Mouse (Mus musculus): ENCODE measurements around the gene Mrpl45. TPM values are rescaled to one million over a fixed set of nuclear protein-coding genes. Genes with fewer than 3 reads are reported as not detected.
"Not testable (repeated sequence)": the region's sequence is repeated elsewhere in the genome, so short reads cannot be mapped to it uniquely, and the experiment has no call there.

The Mrpl45 gene
- polyA plus RNA-seq, 1 experiment, result 27.7 TPM

DNA sequence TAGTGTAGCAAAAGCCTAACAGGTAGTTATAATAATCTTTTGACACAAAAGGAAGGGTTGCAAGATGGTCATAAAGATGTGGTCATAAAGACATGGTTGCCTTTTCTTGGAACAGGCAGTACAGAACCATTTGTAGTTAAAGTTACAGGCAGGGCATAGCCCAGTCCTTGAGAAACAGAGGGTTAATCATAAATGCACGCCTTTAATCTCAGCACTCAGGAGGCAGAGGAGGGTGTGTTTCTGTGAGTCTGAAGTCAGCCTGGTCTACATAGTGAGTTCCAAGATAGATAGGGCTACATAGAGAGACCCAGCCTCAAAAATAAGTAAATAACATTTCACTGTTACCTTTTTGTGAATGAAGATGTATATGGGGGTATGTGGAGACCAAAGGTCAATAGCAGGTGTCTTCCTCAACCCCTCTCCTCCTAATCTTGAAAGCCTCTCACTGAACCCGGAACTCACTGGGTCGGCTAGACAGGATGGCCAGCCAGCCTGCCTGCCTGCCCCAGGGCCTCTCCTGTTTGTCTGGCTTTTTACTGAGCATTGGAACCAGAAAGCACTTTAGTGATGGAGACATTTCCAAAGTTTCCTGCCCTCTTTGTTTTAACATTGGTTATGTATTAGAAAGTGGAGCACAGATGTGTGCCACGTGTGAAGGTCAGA lies 37.5 kb downstream of the Mrpl45 start:
- Histone ChIP-seq H3K4me3 (ENCODE audit: insufficient read depth, low read length) (no peak overlapping the region), H3K4me1 (ENCODE audit: control insufficient read depth, insufficient read depth, low read length) (peaks cover 1% of the 10 kb centered on the region; the same call in 1 of the 2 replicates), H3K27ac (ENCODE audit: insufficient read depth, low read length) (no peak overlapping the region)
- no peak for TF ChIP-seq CTCF (IDR thresholded peaks at IDR 0.05; ENCODE audit: extremely low read depth, insufficient read depth, low read length)
- no peak for TF ChIP-seq POLR2A (IDR thresholded peaks at IDR 0.05; ENCODE audit: extremely low read depth, insufficient read depth, low read length)

DNA sequence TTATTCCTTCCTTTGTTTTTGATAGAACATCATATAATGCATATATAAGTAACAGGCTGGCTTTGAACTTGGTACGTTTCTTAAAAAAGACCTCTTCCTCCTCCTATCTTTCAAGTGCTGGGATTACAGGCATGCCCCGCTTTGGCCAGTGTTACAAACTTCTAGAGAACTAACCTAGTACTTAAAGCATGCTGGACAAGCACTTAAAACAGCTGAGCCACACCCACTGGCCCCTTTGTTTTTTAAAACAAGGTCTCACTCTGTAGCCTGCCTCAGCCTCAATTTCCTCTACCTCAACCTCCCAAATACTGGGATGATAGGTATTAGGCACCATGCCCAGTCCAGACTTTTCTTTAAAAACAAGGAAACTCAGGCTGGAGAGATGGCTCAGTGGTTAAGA lies 39.1 kb downstream of the Mrpl45 start:
- TF ChIP-seq CTCF (IDR thresholded peaks at IDR 0.05; ENCODE audit: extremely low read depth, insufficient read depth, low read length), result no peak
- TF ChIP-seq POLR2A (IDR thresholded peaks at IDR 0.05; ENCODE audit: extremely low read depth, insufficient read depth, low read length), result no peak
- Histone ChIP-seq H3K27ac (ENCODE audit: insufficient read depth, low read length) (no peak overlapping the region), H3K4me1 (ENCODE audit: control insufficient read depth, insufficient read depth, low read length) (peaks cover 1% of the 10 kb centered on the region; the same call in 1 of the 2 replicates), H3K4me3 (ENCODE audit: insufficient read depth, low read length) (no peak overlapping the region)

DNA sequence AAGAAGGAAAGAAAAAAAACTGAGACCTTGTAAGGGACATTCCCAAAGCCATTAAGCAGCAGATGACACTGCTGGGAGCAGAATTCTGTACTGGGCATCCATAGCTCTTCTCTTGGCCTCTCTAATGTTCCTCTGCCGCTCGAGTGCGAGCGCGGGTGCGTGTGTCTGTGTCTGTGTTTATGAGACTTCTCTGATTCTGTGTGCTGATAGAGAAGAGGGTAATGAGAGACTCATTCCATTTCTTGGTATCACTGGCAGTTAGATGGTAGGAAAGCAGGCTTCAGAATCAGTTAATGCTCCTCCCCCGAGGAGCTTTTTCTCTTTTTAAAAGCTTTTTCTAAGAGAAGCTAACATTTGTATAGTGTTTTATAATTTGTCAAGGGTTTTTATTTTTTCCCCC lies 39.7 kb downstream of the Mrpl45 start:
- Histone ChIP-seq H3K4me1 (ENCODE audit: control insufficient read depth, insufficient read depth, low read length) (peaks cover 1% of the 10 kb centered on the region; the same call in 1 of the 2 replicates), H3K4me3 (ENCODE audit: insufficient read depth, low read length) (no peak overlapping the region), H3K27ac (ENCODE audit: insufficient read depth, low read length) (no peak overlapping the region)
- TF ChIP-seq CTCF (IDR thresholded peaks at IDR 0.05; ENCODE audit: extremely low read depth, insufficient read depth, low read length) (no peak), POLR2A (IDR thresholded peaks at IDR 0.05; ENCODE audit: extremely low read depth, insufficient read depth, low read length) (no peak)

DNA sequence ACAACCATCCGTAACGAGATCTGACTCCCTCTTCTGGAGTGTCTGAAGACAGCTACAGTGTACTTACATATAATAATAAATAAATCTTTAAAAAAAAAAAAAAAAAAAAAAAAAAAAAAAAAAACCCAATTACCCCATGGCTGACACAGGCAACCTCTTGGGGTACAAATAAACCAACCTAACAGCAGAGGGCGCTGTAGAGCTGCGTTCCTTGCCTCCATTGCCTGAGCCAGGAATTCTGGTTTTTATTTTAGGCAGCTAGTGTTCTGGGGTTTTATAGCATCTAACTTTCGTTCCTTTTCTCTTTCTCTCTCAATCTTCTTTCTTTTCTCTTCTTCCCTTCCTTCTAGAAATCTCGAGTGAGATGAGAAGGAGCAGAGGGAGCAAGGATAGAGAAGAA lies 42.1 kb downstream of the Mrpl45 start:
- TF ChIP-seq CTCF (IDR thresholded peaks at IDR 0.05; ENCODE audit: extremely low read depth, insufficient read depth, low read length), result peak; percentile 89
- not testable (repeated sequence) for H3K4me1 ChIP-seq (ENCODE audit: control insufficient read depth, insufficient read depth, low read length)

DNA sequence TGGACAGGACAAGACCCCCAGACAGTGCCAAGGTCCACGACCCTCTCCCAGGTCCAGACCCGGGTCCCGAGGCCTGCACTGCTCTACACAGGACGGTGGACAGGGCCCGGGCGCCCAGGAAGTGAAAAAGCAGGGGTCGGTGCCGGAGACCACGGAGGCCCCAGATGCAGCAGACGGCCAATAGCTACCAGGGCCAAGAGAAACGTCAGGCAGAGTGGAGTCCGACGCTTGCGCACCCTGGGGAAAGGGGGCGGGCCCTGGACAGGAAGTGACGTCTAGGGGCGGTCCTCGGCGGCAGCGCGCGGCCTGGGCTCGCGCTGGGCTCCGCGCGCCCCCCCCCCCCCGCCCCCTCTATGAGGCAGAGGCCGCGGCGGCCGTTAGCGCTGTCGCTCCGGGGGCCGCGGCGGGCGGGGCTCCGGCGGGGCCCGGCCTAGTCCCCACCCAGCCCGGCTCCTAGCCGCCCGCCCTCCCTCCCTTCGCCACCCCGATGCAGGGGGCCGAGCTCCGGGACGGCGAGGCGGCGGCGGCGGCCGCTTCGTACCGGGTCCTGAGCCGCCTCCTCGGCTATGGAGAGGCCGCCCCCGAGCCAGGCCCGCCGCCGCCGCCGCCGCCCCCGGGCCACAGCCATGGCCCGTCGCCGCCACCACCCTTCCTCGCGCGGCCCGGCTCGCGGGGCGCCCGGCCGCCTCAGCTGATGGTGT lies 46.6 kb downstream of the Mrpl45 start, which contains the start of gene Socs7:
Socs7 (plus strand) TSS at position 604 of the 701 bp plus-strand sequence.
- Histone ChIP-seq H3K4me3 (ENCODE audit: insufficient read depth, low read length) (peak within 1 kb of the TSS; percentile 96), H3K4me1 (ENCODE audit: control insufficient read depth, insufficient read depth, low read length) (peaks cover 4% of the 10 kb centered on the region; the same call in 1 of the 2 replicates), H3K27ac (ENCODE audit: insufficient read depth, low read length) (peak within 1 kb of the TSS; percentile 96)
- no peak for TF ChIP-seq CTCF (IDR thresholded peaks at IDR 0.05; ENCODE audit: extremely low read depth, insufficient read depth, low read length)
- peak; percentile 88 for TF ChIP-seq POLR2A (IDR thresholded peaks at IDR 0.05; ENCODE audit: extremely low read depth, insufficient read depth, low read length)

More for the DNA sequence above, 42.1 kb downstream of the Mrpl45 start:
- not testable (repeated sequence) for H3K27ac ChIP-seq (ENCODE audit: insufficient read depth, low read length); H3K4me3 ChIP-seq (ENCODE audit: insufficient read depth, low read length)

DNA sequence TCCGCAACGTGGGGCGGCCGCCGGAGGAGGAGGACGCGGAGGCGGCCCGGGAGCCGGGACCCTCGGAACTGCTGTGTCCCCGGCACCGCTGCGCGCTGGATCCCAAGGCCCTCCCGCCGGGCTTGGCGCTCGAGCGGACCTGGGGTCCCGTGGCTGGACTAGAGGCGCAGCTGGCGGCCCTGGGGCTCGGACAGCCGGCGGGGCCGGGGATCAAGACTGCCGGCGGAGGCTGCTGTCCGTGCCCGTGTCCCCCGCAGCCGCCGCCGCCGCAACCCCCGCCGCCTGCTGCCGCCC lies 47.1 kb downstream of the Mrpl45 start:
- Histone ChIP-seq H3K4me3 (ENCODE audit: insufficient read depth, low read length) (peak overlapping the region; percentile 96), H3K4me1 (ENCODE audit: control insufficient read depth, insufficient read depth, low read length) (peaks cover 6% of the 10 kb centered on the region; the same call in 1 of the 2 replicates), H3K27ac (ENCODE audit: insufficient read depth, low read length) (peak overlapping the region; percentile 96)
- TF ChIP-seq POLR2A (IDR thresholded peaks at IDR 0.05; ENCODE audit: extremely low read depth, insufficient read depth, low read length), result no peak
- TF ChIP-seq CTCF (IDR thresholded peaks at IDR 0.05; ENCODE audit: extremely low read depth, insufficient read depth, low read length), result no peak

DNA sequence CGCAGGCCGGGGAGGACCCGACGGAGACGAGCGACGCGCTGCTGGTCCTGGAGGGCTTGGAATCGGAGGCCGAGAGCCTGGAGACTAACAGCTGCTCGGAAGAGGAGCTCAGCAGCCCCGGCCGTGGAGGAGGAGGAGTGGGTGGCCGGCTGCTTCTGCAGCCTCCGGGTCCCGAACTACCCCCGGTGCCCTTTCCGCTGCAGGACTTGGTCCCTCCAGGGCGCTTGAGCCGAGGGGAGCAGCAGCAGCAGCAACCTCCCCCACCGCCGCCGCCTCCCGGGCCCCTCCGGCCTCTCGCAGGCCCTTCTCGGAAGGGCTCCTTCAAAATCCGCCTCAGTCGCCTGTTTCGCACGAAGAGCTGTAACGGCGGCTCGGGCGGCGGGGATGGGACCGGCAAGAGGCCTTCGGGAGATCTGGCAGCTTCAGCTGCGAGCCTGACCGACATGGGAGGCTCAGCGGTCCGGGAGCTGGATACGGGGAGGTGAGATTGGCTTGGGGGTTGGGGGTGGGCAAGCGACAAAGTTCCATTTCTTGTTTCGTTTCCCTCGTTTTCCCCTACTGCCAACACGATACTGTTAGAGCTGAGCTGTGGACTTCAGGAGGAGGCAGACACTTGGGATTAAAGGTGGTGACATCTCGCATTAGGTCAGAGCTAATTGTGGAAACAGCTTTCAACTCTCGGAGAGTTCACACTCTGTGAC lies 47.6 kb downstream of the Mrpl45 start:
- TF ChIP-seq POLR2A (IDR thresholded peaks at IDR 0.05; ENCODE audit: extremely low read depth, insufficient read depth, low read length) (no peak), CTCF (IDR thresholded peaks at IDR 0.05; ENCODE audit: extremely low read depth, insufficient read depth, low read length) (no peak)
- Histone ChIP-seq H3K27ac (ENCODE audit: insufficient read depth, low read length) (peak overlapping the region; percentile 96), H3K4me1 (ENCODE audit: control insufficient read depth, insufficient read depth, low read length) (peaks cover 9% of the 10 kb centered on the region; the same call in 1 of the 2 replicates), H3K4me3 (ENCODE audit: insufficient read depth, low read length) (peak overlapping the region; percentile 96)

DNA sequence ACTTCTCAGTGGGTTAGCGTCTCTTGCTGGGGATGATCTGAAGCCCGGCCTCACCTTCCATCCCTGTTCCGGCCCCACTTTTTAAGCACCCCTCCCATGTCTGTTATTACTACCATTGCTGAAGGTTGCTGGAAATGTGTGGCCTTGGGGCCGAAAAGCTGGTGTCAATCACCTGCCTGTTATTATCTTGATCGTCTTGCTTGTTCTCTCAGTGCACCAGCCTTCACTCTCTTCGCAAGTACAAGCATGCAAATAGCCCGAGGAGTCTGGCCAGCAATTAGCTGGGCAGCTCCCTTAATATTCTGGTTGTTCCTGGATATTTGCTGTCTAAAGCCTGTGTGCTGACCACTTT lies 48.1 kb downstream of the Mrpl45 start:
- peaks cover 11% of the 10 kb centered on the region; the same call in 1 of the 2 replicates for H3K4me1 ChIP-seq (ENCODE audit: control insufficient read depth, insufficient read depth, low read length)
- no peak overlapping the region; the same call in 1 of the 2 replicates for H3K27ac ChIP-seq (ENCODE audit: insufficient read depth, low read length)
- TF ChIP-seq CTCF (IDR thresholded peaks at IDR 0.05; ENCODE audit: extremely low read depth, insufficient read depth, low read length), result no peak
- TF ChIP-seq POLR2A (IDR thresholded peaks at IDR 0.05; ENCODE audit: extremely low read depth, insufficient read depth, low read length), result no peak

DNA sequence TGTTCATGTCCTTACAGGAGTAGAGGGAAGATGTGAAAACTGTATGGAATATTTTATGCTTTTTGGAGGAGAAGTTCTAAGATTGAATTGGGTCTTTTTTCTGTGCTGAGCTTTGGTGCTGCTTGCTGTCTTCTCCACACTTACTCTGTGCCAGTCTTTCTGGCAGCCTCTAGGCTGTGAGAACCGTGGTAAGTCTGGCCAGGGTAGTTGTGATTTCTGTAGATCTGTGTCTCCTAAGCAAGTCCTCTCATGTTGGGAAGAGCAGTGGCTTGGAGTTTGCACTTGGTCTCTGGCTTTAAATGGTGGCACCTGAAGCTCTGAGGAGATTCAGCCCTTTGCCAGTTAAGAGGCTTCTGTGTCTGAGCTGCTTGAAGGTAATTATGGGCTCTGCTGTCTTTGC lies 50.0 kb downstream of the Mrpl45 start:
- TF ChIP-seq CTCF (IDR thresholded peaks at IDR 0.05; ENCODE audit: extremely low read depth, insufficient read depth, low read length) (no peak), POLR2A (IDR thresholded peaks at IDR 0.05; ENCODE audit: extremely low read depth, insufficient read depth, low read length) (no peak)
- Histone ChIP-seq H3K27ac (ENCODE audit: insufficient read depth, low read length) (no peak overlapping the region), H3K4me1 (ENCODE audit: control insufficient read depth, insufficient read depth, low read length) (peaks cover 13% of the 10 kb centered on the region; the same call in 1 of the 2 replicates), H3K4me3 (ENCODE audit: insufficient read depth, low read length) (no peak overlapping the region; the same call in 1 of the 2 replicates)

More for the DNA sequence above, 48.1 kb downstream of the Mrpl45 start:
- peak overlapping the region; percentile 96 for H3K4me3 ChIP-seq (ENCODE audit: insufficient read depth, low read length)

Data from cortical plate, adult 2 months (tissue).